8 mouse cellular contexts compared by ENCODE assay signal in the genomic region with DNA sequence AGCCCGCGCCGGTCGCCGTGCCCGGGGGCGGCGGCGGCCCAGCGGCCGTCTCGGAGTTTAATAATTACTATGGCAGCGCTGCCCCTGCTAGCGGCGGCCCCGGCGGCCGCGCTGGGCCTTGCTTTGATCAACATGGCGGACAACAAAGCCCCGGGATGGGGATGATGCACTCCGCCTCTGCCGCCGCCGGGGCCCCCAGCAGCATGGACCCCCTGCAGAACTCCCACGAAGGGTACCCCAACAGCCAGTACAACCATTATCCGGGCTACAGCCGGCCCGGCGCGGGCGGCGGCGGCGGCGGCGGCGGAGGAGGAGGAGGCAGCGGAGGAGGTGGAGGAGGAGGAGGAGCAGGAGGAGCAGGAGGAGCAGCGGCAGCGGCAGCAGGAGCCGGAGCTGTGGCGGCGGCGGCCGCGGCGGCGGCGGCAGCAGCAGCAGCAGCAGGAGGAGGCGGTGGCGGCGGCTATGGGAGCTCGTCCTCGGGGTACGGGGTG. TPM values are rescaled to one million over a fixed set of nuclear protein-coding genes. Genes with fewer than 3 reads are reported as not detected.
DNase-seq lines count a peak whose midpoint lies in the region; ATAC-seq and TF ChIP-seq lines count a peak whose summit lies in the region.

No protein-coding gene starts in this region.

- no peaks in the 10 kb centered on the region for H3K36me3 ChIP-seq in heart, embryonic 11.5 days (ENCODE audit: control insufficient read depth, insufficient read depth, low read length)
- no peaks in the 10 kb centered on the region for H3K36me3 ChIP-seq in kidney, embryonic 15.5 days
- no peaks in the 10 kb centered on the region for H3K36me3 ChIP-seq in liver, embryonic 13.5 days
- H3K36me3 ChIP-seq in neural tube, embryonic 12.5 days = no peaks in the 10 kb centered on the region
- H3K36me3 ChIP-seq in testis, adult 2 months (ENCODE audit: control insufficient read depth, insufficient read depth, low read length) = no peaks in the 10 kb centered on the region

- H3K4me3 ChIP-seq in heart, embryonic 11.5 days (ENCODE audit: low read depth, low read length) = peak overlapping the region; percentile 78
- peak overlapping the region; percentile 93 for H3K4me3 ChIP-seq in kidney, embryonic 15.5 days (replicated peaks)
- H3K4me3 ChIP-seq in liver, embryonic 13.5 days (replicated peaks) = peak overlapping the region; percentile 95
- H3K4me3 ChIP-seq in neural tube, embryonic 12.5 days = peak overlapping the region; percentile 90
- H3K4me3 ChIP-seq in testis, adult 2 months (ENCODE audit: control insufficient read depth, low read depth, low read length) = peak overlapping the region; percentile 75

- peak; percentile 72 to 76 for DNase-seq in B cell, adult 2 months
- DNase-seq in adrenal gland, postnatal 25 days = peak; percentile 80
- peak; percentile 69 for DNase-seq in liver, embryonic 13.5 days

- H3K9me3 ChIP-seq in heart, embryonic 11.5 days (replicated peaks; ENCODE audit: control insufficient read depth, low read length) = no peaks in the 10 kb centered on the region
- H3K9me3 ChIP-seq in kidney, embryonic 15.5 days (replicated peaks) = no peaks in the 10 kb centered on the region
- H3K9me3 ChIP-seq in liver, embryonic 13.5 days (replicated peaks) = no peaks in the 10 kb centered on the region
- H3K9me3 ChIP-seq in neural tube, embryonic 12.5 days = no peaks in the 10 kb centered on the region

- WGBS in heart, embryonic 11.5 days (ENCODE audit: insufficient replicate concordance) = under 1% methylated on average over 24 of the region's 56 CpGs
- 0% methylated on average over 40 of the region's 56 CpGs for WGBS in kidney, embryonic 15.5 days
- WGBS in liver, embryonic 13.5 days (ENCODE audit: insufficient replicate concordance) = under 1% methylated on average over 46 of the region's 56 CpGs
- under 1% methylated on average over 40 of the region's 56 CpGs for WGBS in neural tube, embryonic 12.5 days

- TF ChIP-seq POLR2A in testis, adult 2 months (IDR thresholded peaks at IDR 0.05; ENCODE audit: control insufficient read depth, low read depth, low read length) = no peak

- H3K27ac ChIP-seq in heart, embryonic 11.5 days (ENCODE audit: low read depth, low read length) = peak overlapping the region; percentile 99
- peak overlapping the region; percentile 100 for H3K27ac ChIP-seq in kidney, embryonic 15.5 days
- peak overlapping the region; percentile 96 for H3K27ac ChIP-seq in liver, embryonic 13.5 days
- H3K27ac ChIP-seq in neural tube, embryonic 12.5 days = peak overlapping the region; percentile 100
- H3K27ac ChIP-seq in testis, adult 2 months (ENCODE audit: control insufficient read depth, insufficient read depth, low read depth, low read length) = peak overlapping the region; percentile 89

- TF ChIP-seq CTCF in testis, adult 2 months (IDR thresholded peaks at IDR 0.05; ENCODE audit: control insufficient read depth, insufficient read depth, insufficient replicate concordance, low read depth, low read length) = no peak

- H3K4me2 ChIP-seq in heart, embryonic 11.5 days = peak overlapping the region; percentile 87
- H3K4me2 ChIP-seq in kidney, embryonic 15.5 days = peak overlapping the region; percentile 75
- peak overlapping the region; percentile 86 for H3K4me2 ChIP-seq in liver, embryonic 13.5 days
- H3K4me2 ChIP-seq in neural tube, embryonic 12.5 days (replicated peaks) = peak overlapping the region; percentile 79

- H3K4me1 ChIP-seq in heart, embryonic 11.5 days (ENCODE audit: control insufficient read depth, insufficient read depth, low read length) = peaks cover 12% of the 10 kb centered on the region
- H3K4me1 ChIP-seq in kidney, embryonic 15.5 days = peaks cover 24% of the 10 kb centered on the region
- peaks cover 36% of the 10 kb centered on the region for H3K4me1 ChIP-seq in liver, embryonic 13.5 days (replicated peaks)
- H3K4me1 ChIP-seq in neural tube, embryonic 12.5 days = peaks cover 27% of the 10 kb centered on the region
- peaks cover 2% of the 10 kb centered on the region for H3K4me1 ChIP-seq in testis, adult 2 months (ENCODE audit: control insufficient read depth, insufficient read depth, low read length)

- peak overlapping the region; percentile 99 for H3K9ac ChIP-seq in heart, embryonic 11.5 days (ENCODE audit: low read depth, low read length)
- peak overlapping the region; percentile 99 for H3K9ac ChIP-seq in kidney, embryonic 15.5 days
- peak overlapping the region; percentile 98 for H3K9ac ChIP-seq in liver, embryonic 13.5 days
- H3K9ac ChIP-seq in neural tube, embryonic 12.5 days = peak overlapping the region; percentile 100

- peak; percentile 52 for ATAC-seq in erythroblast, adult 5-6 weeks (replicated peaks; ENCODE audit: low FRiP score, poor library complexity, severe bottlenecking)
- peak; percentile 33; the same call in 1 of the 2 replicates for ATAC-seq in heart, embryonic 11.5 days (replicated peaks; ENCODE audit: insufficient number of reproducible peaks, low FRiP score, low TSS enrichment)
- ATAC-seq in kidney, embryonic 15.5 days (replicated peaks; ENCODE audit: low FRiP score) = peak; percentile 46
- peak; percentile 55 for ATAC-seq in liver, embryonic 13.5 days (ENCODE audit: low read depth)
- ATAC-seq in neural tube, embryonic 12.5 days (ENCODE audit: low FRiP score, low read depth) = peak; percentile 42

- H3K27me3 ChIP-seq in heart, embryonic 11.5 days (ENCODE audit: control insufficient read depth, insufficient read depth, low read length) = no peaks in the 10 kb centered on the region
- no peaks in the 10 kb centered on the region for H3K27me3 ChIP-seq in kidney, embryonic 15.5 days
- H3K27me3 ChIP-seq in liver, embryonic 13.5 days = no peaks in the 10 kb centered on the region
- H3K27me3 ChIP-seq in neural tube, embryonic 12.5 days (replicated peaks) = no peaks in the 10 kb centered on the region
- H3K27me3 ChIP-seq in testis, adult 2 months (ENCODE audit: control insufficient read depth, insufficient read depth, low read length) = 0 out of 2 replicates have a peak, but pooled peaks cover 2% of the 10 kb centered on the region

RNA-seq across cellular contexts. Expression of a gene that starts 1.5 kb away (rescaled TPM):
- total RNA-seq in adrenal gland, postnatal 25 days (2021) = 85.8 and 86.1 TPM in 2 replicates
- 6.9 and 8.1 TPM in 2 replicates for total RNA-seq in erythroblast, adult 5-6 weeks (2015; ENCODE audit: low replicate concordance)
- 5.0 and 6.1 TPM in 2 replicates for total RNA-seq in erythroblast, adult 5-6 weeks (2017; ENCODE audit: low replicate concordance)
- 7.4 and 8.2 TPM in 2 replicates for polyA plus RNA-seq in heart, embryonic 11.5 days (2014; fragmentation: Nextera tagmentation; extraction: Ambion mirVana)
- polyA plus RNA-seq in kidney, embryonic 15.5 days (2015; fragmentation: Nextera tagmentation; extraction: Ambion mirVana) = 11.2 and 12.9 TPM in 2 replicates
- 2.0 and 2.5 TPM in 2 replicates for polyA plus RNA-seq in liver, embryonic 13.5 days (2015; fragmentation: Nextera tagmentation; extraction: Ambion mirVana)
- polyA plus RNA-seq in neural tube, embryonic 12.5 days (2016; fragmentation: Nextera tagmentation; extraction: Ambion mirVana) = 18.6 and 18.7 TPM in 2 replicates
- polyA plus RNA-seq in testis, adult 2 months (2012; rRNA removed) = 5.2 and 5.7 TPM in 2 replicates

Comparison
In these comparisons a context has a peak if more than half of its experiments do, and no peak if none do; other contexts are left out.
1. Peak in every context shown above with its lines: DNase-seq, ATAC-seq, H3K4me3 ChIP-seq and H3K27ac ChIP-seq.